Mouse (Mus musculus) CD4-positive naive resting alpha-beta T cell, adult 76 days (primary cell): Measurements from ENCODE around the gene Ggt6. TPM values are rescaled to one million over a fixed set of nuclear protein-coding genes. Genes with fewer than 3 reads are reported as not detected.

Experiments used
- total RNA-seq: library from RNA; stranded (reverse); gene quantifications from one replicate; pipeline ENCODE4 v1.2.4, GENCODE M21; 2023

Ggt6 gene
- not detected for total RNA-seq

GRCm38 (mm10) chr11:72434963-72435693 lies at the start of gene Ggt6:
Ggt6 (plus strand) TSS chr11:72435526.

GRCm38 (mm10) chr11:72411093-72411921 lies 24.0 kb upstream of the Ggt6 start, which contains the start of gene Smtnl2:
Smtnl2 (minus strand) TSS chr11:72411713.

GRCm38 (mm10) chr11:72440965-72441664 lies 5.8 kb downstream of the Ggt6 start, which contains the start of gene Mybbp1a:
Mybbp1a (plus strand) TSS chr11:72441355.

Other genes starting within 250 kb of the Ggt6 start
- 0.70 TPM for gene Gm43951, start 228.7 kb upstream of the Ggt6 start, total RNA-seq
- 11.8 TPM for gene 4933427D14Rik, start 228.1 kb upstream of the Ggt6 start, total RNA-seq
- gene Txndc17, start 228.0 kb upstream of the Ggt6 start, total RNA-seq = 23.4 TPM
- gene Med31, start 219.9 kb upstream of the Ggt6 start, total RNA-seq = 19.5 TPM
- gene Slc13a5, start 168.3 kb upstream of the Ggt6 start, total RNA-seq = not detected
- gene Xaf1, start 133.9 kb upstream of the Ggt6 start, total RNA-seq = 31.4 TPM
- gene Fbxo39, start 121.1 kb upstream of the Ggt6 start, total RNA-seq = not detected
- not detected for gene Tekt1, start 73.1 kb upstream of the Ggt6 start, total RNA-seq
- gene Smtnl2, start 23.8 kb upstream of the Ggt6 start, total RNA-seq = not detected
- gene Mybbp1a, start 5.8 kb downstream of the Ggt6 start, total RNA-seq = 161 TPM
- gene Spns2, start 54.4 kb downstream of the Ggt6 start, total RNA-seq = 1.9 TPM
- 1.1 TPM for gene Spns3, start 115.0 kb downstream of the Ggt6 start, total RNA-seq
- 35.7 TPM for gene Ube2g1, start 171.8 kb downstream of the Ggt6 start, total RNA-seq